Mouse (Mus musculus) monocyte, adult 5-6 weeks (primary cell): ENCODE measurements around the gene Pla2g4a. TPM values are rescaled to one million over a fixed set of nuclear protein-coding genes. Genes with fewer than 3 reads are reported as not detected.

ENCODE experiments used
- ATAC-seq: fragments of 153-309, 156-312 bp; replicated peaks from 2 replicates; pipeline ENCODE4 v1.8.0; 2017; ENCODE audit warnings: mild to moderate bottlenecking; ENCODE audit not compliant: low TSS enrichment, insufficient number of reproducible peaks, severe bottlenecking, poor library complexity, low FRiP score
- total RNA-seq: library from RNA; stranded (forward); fragments of 200-1000, 200-491, 200-594 nt; gene quantifications from 3 replicates; pipeline ENCODE4 v1.2.3, GENCODE M21; 2017

Gene Pla2g4a
- total RNA-seq, 1 experiment from 2014 or later = 30.5 TPM

- no peak for ATAC-seq
Measured at GRCm38 (mm10) chr1:149866202-149866601, 94.9 kb downstream of the Pla2g4a start.

GRCm38 (mm10) chr1:149862801-149863200 lies 98.3 kb downstream of the Pla2g4a start:
- no peak for ATAC-seq

GRCm38 (mm10) chr1:149862181-149862580 lies 98.9 kb downstream of the Pla2g4a start:
- no peak for ATAC-seq

- ATAC-seq = no peak
Measured at GRCm38 (mm10) chr1:149861543-149861942, 99.5 kb downstream of the Pla2g4a start.

GRCm38 (mm10) chr1:149858734-149859133 lies 102.4 kb downstream of the Pla2g4a start:
- ATAC-seq = no peak

- 0 out of 2 replicates have a peak, but pooled peaks have one; percentile 40 for ATAC-seq
Measured at GRCm38 (mm10) chr1:149856720-149857119, 104.4 kb downstream of the Pla2g4a start.

- no peak for ATAC-seq
Measured at GRCm38 (mm10) chr1:149855581-149855980, 105.5 kb downstream of the Pla2g4a start.

- no peak for ATAC-seq
Measured at GRCm38 (mm10) chr1:149854867-149855266, 106.2 kb downstream of the Pla2g4a start.

- no peak for ATAC-seq
Measured at GRCm38 (mm10) chr1:149846655-149847054, 114.4 kb downstream of the Pla2g4a start.

- no peak for ATAC-seq
Measured at GRCm38 (mm10) chr1:149841845-149842244, 119.2 kb downstream of the Pla2g4a start.

- ATAC-seq = peak; percentile 84
Measured at GRCm38 (mm10) chr1:149840961-149841416, 120.1 kb downstream of the Pla2g4a start.

GRCm38 (mm10) chr1:149840312-149840930 lies 120.7 kb downstream of the Pla2g4a start:
- no peak for ATAC-seq

- no peak for ATAC-seq
Measured at GRCm38 (mm10) chr1:149836496-149836895, 124.6 kb downstream of the Pla2g4a start.

GRCm38 (mm10) chr1:149833876-149834275 lies 127.2 kb downstream of the Pla2g4a start:
- ATAC-seq = no peak

GRCm38 (mm10) chr1:149832952-149833351 lies 128.1 kb downstream of the Pla2g4a start:
- ATAC-seq = no peak

- no peak for ATAC-seq
Measured at GRCm38 (mm10) chr1:149832514-149832913, 128.6 kb downstream of the Pla2g4a start.

- no peak for ATAC-seq
Measured at GRCm38 (mm10) chr1:149831100-149831499, 130.0 kb downstream of the Pla2g4a start.

- no peak for ATAC-seq
Measured at GRCm38 (mm10) chr1:149813616-149814345, 147.3 kb downstream of the Pla2g4a start.

- ATAC-seq = no peak
Measured at GRCm38 (mm10) chr1:149809527-149809926, 151.6 kb downstream of the Pla2g4a start.
